Mouse (Mus musculus): ENCODE data around the gene Npepps.

- TF ChIP-seq MAX (IDR thresholded peaks at IDR 0.05; ENCODE audit: low read length) (no peak), TBP (IDR thresholded peaks at IDR 0.05; ENCODE audit: low read depth, low read length) (no peak), ZNF384 (IDR thresholded peaks at IDR 0.05; ENCODE audit: low read depth, low read length) (no peak), CTCF (IDR thresholded peaks at IDR 0.05 in 2 of 3, conservative IDR thresholded peaks at IDR 0.05 in 1 of 3; ENCODE audit: control insufficient read depth in 1 of 3, insufficient read depth in 1 of 3, low read depth in 2 of 3, low read length in 3 of 3, poor library complexity in 1 of 3, severe bottlenecking in 1 of 3) (no peak), GATA1 (IDR thresholded peaks at IDR 0.05; ENCODE audit: low read depth, low read length) (no peak), TAL1 (IDR thresholded peaks at IDR 0.05; ENCODE audit: low read length) (no peak), CHD2 (IDR thresholded peaks at IDR 0.05; ENCODE audit: low read length) (no peak), HCFC1 (IDR thresholded peaks at IDR 0.05; ENCODE audit: low read depth, low read length) (no peak), POLR2AphosphoS5 (IDR thresholded peaks at IDR 0.05; ENCODE audit: borderline replicate concordance, low read depth, low read length) (no peak)
Measured at GRCm38 (mm10) chr11:97220211-97220610, 60.2 kb downstream of the Npepps start.

Data from MEL (cell line).